Mouse (Mus musculus) myocyte (in vitro differentiated cells): ENCODE data around the gene Slc25a44. TPM values are rescaled to one million over a fixed set of nuclear protein-coding genes. Genes with fewer than 3 reads are reported as not detected.

Experiments used
- H3K27me3 ChIP-seq: one replicate; pipeline ENCODE4 v1.6.1; 2011; ENCODE audit not compliant: control insufficient read depth, insufficient read depth, insufficient read length
- H3K36me3 ChIP-seq: one replicate; pipeline ENCODE4 v1.6.1; 2011; ENCODE audit not compliant: control insufficient read depth, insufficient read depth
- H3K4me2 ChIP-seq: one replicate; pipeline ENCODE4 v1.6.1; 2011; ENCODE audit warnings: low read depth, control low read depth
- H3K4me3 ChIP-seq: one replicate; pipeline ENCODE4 v1.5.1; 2011; ENCODE audit warnings: mild to moderate bottlenecking, control low read depth, moderate library complexity
- H3K79me2 ChIP-seq: one replicate; pipeline ENCODE4 v1.6.1; 2011; ENCODE audit not compliant: control insufficient read depth, insufficient read depth
- H3ac ChIP-seq: one replicate; pipeline ENCODE4 v1.6.1; 2011; ENCODE audit not compliant: control insufficient read depth, insufficient read length
- CEBPB ChIP-seq: IDR thresholded peaks from 2 replicates; pipeline ENCODE4 v1.6.1; 2011; ENCODE audit warnings: mild to moderate bottlenecking, moderate library complexity; ENCODE audit not compliant: poor library complexity, insufficient read depth, severe bottlenecking
- E2F4 ChIP-seq: IDR thresholded peaks from one replicate; pipeline ENCODE4 v1.6.1; 2011; ENCODE audit warnings: mild to moderate bottlenecking, control low read depth, moderate library complexity; ENCODE audit not compliant: insufficient read depth
- MAX ChIP-seq: IDR thresholded peaks from one replicate; pipeline ENCODE4 v1.6.1; 2011; ENCODE audit warnings: low read depth, mild to moderate bottlenecking, control low read depth
- MYOD1 ChIP-seq, 3 experiments: IDR thresholded peaks; one replicate each; pipeline ENCODE4 v1.6.1; 2011; ENCODE audit warnings: control low read depth in 2 of 3, low read depth in 2 of 3, mild to moderate bottlenecking in 2 of 3, moderate library complexity in 1 of 3; ENCODE audit not compliant: insufficient read length in 2 of 3, control insufficient read depth in 1 of 3
- MYOG ChIP-seq, 3 experiments: IDR thresholded peaks; one replicate each; pipeline ENCODE4 v1.6.1; 2011; ENCODE audit warnings: control low read depth in 2 of 3, low read depth in 2 of 3, mild to moderate bottlenecking in 2 of 3; ENCODE audit not compliant: insufficient read length in 2 of 3, control insufficient read depth in 1 of 3, insufficient read depth in 1 of 3
- POLR2A ChIP-seq: IDR thresholded peaks from one replicate; pipeline ENCODE4 v1.6.1; 2011; ENCODE audit warnings: low read depth, mild to moderate bottlenecking, control low read depth, moderate library complexity; ENCODE audit not compliant: insufficient read length
- POLR2AphosphoS2 ChIP-seq: IDR thresholded peaks from one replicate; pipeline ENCODE4 v1.6.1; 2011; ENCODE audit warnings: low read depth, control low read depth; ENCODE audit not compliant: insufficient read length
- REST ChIP-seq: IDR thresholded peaks from one replicate; pipeline ENCODE4 v1.6.1; 2011; ENCODE audit warnings: mild to moderate bottlenecking, control low read depth, moderate library complexity; ENCODE audit not compliant: insufficient read depth, insufficient read length
- SRF ChIP-seq: IDR thresholded peaks from one replicate; pipeline ENCODE4 v1.6.1; 2011; ENCODE audit warnings: low read depth; ENCODE audit not compliant: control insufficient read depth, insufficient read length
- TCF12 ChIP-seq: IDR thresholded peaks from one replicate; pipeline ENCODE4 v1.6.1; 2011; ENCODE audit warnings: mild to moderate bottlenecking, control low read depth; ENCODE audit not compliant: poor library complexity, insufficient read depth, severe bottlenecking
- TCF3 ChIP-seq: IDR thresholded peaks from one replicate; pipeline ENCODE4 v1.6.1; 2011; ENCODE audit warnings: low read depth, control low read depth; ENCODE audit not compliant: insufficient read length
- USF1 ChIP-seq: IDR thresholded peaks from one replicate; pipeline ENCODE4 v1.6.1; 2011; ENCODE audit warnings: low read depth, mild to moderate bottlenecking, control low read depth, moderate library complexity
- polyA plus RNA-seq: library from polyadenylated mRNA; unstranded; fragments of >200 nt; fragmentation: generic; extraction: Trizol; gene quantifications from one replicate; pipeline ENCODE4 v1.2.1, GENCODE M21; 2012; ENCODE audit warnings: missing spikeins

Gene Slc25a44
- polyA plus RNA-seq, 1 experiment, result 19.3 TPM

- H3K36me3 ChIP-seq, result no peaks in the 10 kb centered on the region
- TF ChIP-seq SRF, result no peak
- no peak for TF ChIP-seq E2F4
- no peak for TF ChIP-seq USF1
- TF ChIP-seq POLR2A, result no peak
- no peak for TF ChIP-seq REST
- no peak for TF ChIP-seq CEBPB
- no peak for TF ChIP-seq MYOG (IDR thresholded peaks at IDR 0.05; ENCODE audit: control insufficient read depth in 1 of 3, insufficient read depth in 1 of 3, insufficient read length in 2 of 3, low read depth in 2 of 3)
- no peak for TF ChIP-seq POLR2AphosphoS2
- TF ChIP-seq MAX, result no peak
- TF ChIP-seq TCF12, result no peak
- TF ChIP-seq TCF3, result no peak
- no peak for TF ChIP-seq MYOD1 (IDR thresholded peaks at IDR 0.05; ENCODE audit: control insufficient read depth in 1 of 3, insufficient read length in 2 of 3, low read depth in 2 of 3)
- no peak overlapping the region for H3K4me2 ChIP-seq
- H3ac ChIP-seq, result no peak overlapping the region
- H3K79me2 ChIP-seq, result peaks cover 16% of the 10 kb centered on the region
- H3K27me3 ChIP-seq, result no peaks in the 10 kb centered on the region
- no peak overlapping the region for H3K4me3 ChIP-seq
Observed at GRCm38 (mm10) chr3:88403522-88404230, 21.3 kb downstream of the Slc25a44 start.

- H3K27me3 ChIP-seq, result no peaks in the 10 kb centered on the region
- no peaks in the 10 kb centered on the region for H3K36me3 ChIP-seq
- no peaks in the 10 kb centered on the region for H3K79me2 ChIP-seq
- H3ac ChIP-seq, result no peak overlapping the region
- no peak overlapping the region for H3K4me3 ChIP-seq
- TF ChIP-seq CEBPB (no peak), TCF12 (peak; percentile 29), POLR2AphosphoS2 (no peak), MYOD1 (IDR thresholded peaks at IDR 0.05; ENCODE audit: control insufficient read depth in 1 of 3, insufficient read length in 2 of 3, low read depth in 2 of 3) (peak in 2 of 3 experiments; percentile 68 to 74), POLR2A (no peak), USF1 (no peak), E2F4 (no peak), REST (no peak), MYOG (IDR thresholded peaks at IDR 0.05; ENCODE audit: control insufficient read depth in 1 of 3, insufficient read depth in 1 of 3, insufficient read length in 2 of 3, low read depth in 2 of 3) (peak in 2 of 3 experiments; percentile 63 to 82), SRF (no peak), TCF3 (peak; percentile 66), MAX (no peak)
- no peak overlapping the region for H3K4me2 ChIP-seq
Observed at GRCm38 (mm10) chr3:88398666-88399065, 26.3 kb downstream of the Slc25a44 start.

GRCm38 (mm10) chr3:88395742-88396141, 29.2 kb downstream of the Slc25a44 start:
- Histone ChIP-seq H3K27me3 (no peaks in the 10 kb centered on the region), H3K36me3 (no peaks in the 10 kb centered on the region)

GRCm38 (mm10) chr3:88395288-88395687, 29.7 kb downstream of the Slc25a44 start:
- H3K36me3 ChIP-seq, result no peaks in the 10 kb centered on the region

More at GRCm38 (mm10) chr3:88395742-88396141, 29.2 kb downstream of the Slc25a44 start:
- H3K4me3 ChIP-seq, result no peak overlapping the region
- H3K79me2 ChIP-seq, result no peaks in the 10 kb centered on the region
- H3ac ChIP-seq, result no peak overlapping the region
- TF ChIP-seq REST (no peak), SRF (no peak)
- no peak overlapping the region for H3K4me2 ChIP-seq

GRCm38 (mm10) chr3:88393776-88394375, 31.1 kb downstream of the Slc25a44 start:
- no peaks in the 10 kb centered on the region for H3K36me3 ChIP-seq
- no peak overlapping the region for H3K4me3 ChIP-seq
- no peaks in the 10 kb centered on the region for H3K79me2 ChIP-seq
- H3K27me3 ChIP-seq, result no peaks in the 10 kb centered on the region
- no peak overlapping the region for H3K4me2 ChIP-seq
- no peak overlapping the region for H3ac ChIP-seq
- TF ChIP-seq TCF12 (no peak), SRF (no peak), E2F4 (no peak), POLR2A (no peak), POLR2AphosphoS2 (no peak), MAX (no peak)

More at GRCm38 (mm10) chr3:88395288-88395687, 29.7 kb downstream of the Slc25a44 start:
- no peak overlapping the region for H3ac ChIP-seq
- no peaks in the 10 kb centered on the region for H3K27me3 ChIP-seq
- TF ChIP-seq E2F4, result no peak
- TF ChIP-seq POLR2A, result no peak
- peak in 1 of 3 experiments; percentile 71 for TF ChIP-seq MYOG (IDR thresholded peaks at IDR 0.05; ENCODE audit: control insufficient read depth in 1 of 3, insufficient read depth in 1 of 3, insufficient read length in 2 of 3, low read depth in 2 of 3)
- no peak for TF ChIP-seq CEBPB
- TF ChIP-seq MYOD1 (IDR thresholded peaks at IDR 0.05; ENCODE audit: control insufficient read depth in 1 of 3, insufficient read length in 2 of 3, low read depth in 2 of 3), result peak in 2 of 3 experiments; percentile 46 to 70
- H3K4me2 ChIP-seq, result no peak overlapping the region
- H3K4me3 ChIP-seq, result no peak overlapping the region
- no peaks in the 10 kb centered on the region for H3K79me2 ChIP-seq
